Mouse (Mus musculus) activated CD4-positive, CD25-positive, alpha-beta regulatory T cell, adult 4 months (primary cell): ENCODE results near the gene Cnksr3. TPM values are rescaled to one million over a fixed set of nuclear protein-coding genes. Genes with fewer than 3 reads are reported as not detected.

ENCODE experiments used
- ATAC-seq: one replicate; pipeline ENCODE4 v1.8.0; 2017
- polyA plus RNA-seq, 2 experiments: library from polyadenylated mRNA; unstranded; fragments of 100-300 nt; shearing (Covaris generic); gene quantifications; one replicate each; pipeline ENCODE4 v1.2.1; 2017

The Cnksr3 gene
- polyA plus RNA-seq, 2 experiments from 2014 or later, result 3.2 to 3.6 TPM

GRCm38 (mm10) chr10:7145614-7146013 lies 66.4 kb downstream of the Cnksr3 start:
- no peak for ATAC-seq

GRCm38 (mm10) chr10:7144081-7144783 lies 67.8 kb downstream of the Cnksr3 start:
- ATAC-seq, result no peak

- no peak for ATAC-seq
Measured at GRCm38 (mm10) chr10:7142287-7142686, 69.8 kb downstream of the Cnksr3 start.

DNA sequence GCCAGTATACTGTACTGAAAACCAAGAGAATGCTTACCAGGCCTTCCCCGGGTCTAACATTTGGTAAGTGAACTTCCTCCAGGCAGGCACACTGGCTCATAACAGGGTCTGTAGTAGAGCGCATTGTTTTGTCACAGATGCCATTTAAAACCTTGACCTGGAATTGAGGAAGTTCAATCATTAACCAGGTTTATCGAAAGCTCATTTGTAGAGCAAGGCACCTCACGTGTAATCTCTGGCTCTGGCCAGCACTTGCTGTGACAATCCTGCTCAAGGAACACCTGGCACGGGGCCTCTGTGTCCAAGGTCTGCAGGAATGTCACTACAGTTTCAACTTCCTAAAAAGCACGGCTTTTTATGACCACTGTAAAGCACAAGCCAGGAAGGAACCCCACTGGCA lies 71.8 kb downstream of the Cnksr3 start:
- ATAC-seq, result no peak

DNA sequence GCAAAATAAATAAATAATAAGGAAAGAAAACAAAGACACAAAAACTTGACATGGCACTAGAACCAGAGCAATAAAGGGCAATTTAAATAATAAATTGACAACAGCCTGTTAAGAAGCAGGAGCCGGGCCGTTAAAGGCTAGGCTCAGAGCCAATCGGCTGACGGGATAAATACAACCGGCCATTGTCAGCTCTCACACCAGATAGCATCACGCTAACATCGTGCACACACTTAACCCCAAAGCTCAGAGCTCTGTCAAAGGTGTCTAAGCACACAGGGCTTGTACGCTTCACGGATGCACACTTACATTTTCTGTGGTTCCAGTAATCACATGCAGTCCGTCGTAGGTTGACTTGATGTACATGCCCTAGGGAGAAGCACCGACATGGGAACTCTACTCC lies 74.0 kb downstream of the Cnksr3 start:
- ATAC-seq, result no peak

- no peak for ATAC-seq
Measured at GRCm38 (mm10) chr10:7135751-7136150, 76.3 kb downstream of the Cnksr3 start.

- ATAC-seq, result no peak
Measured at GRCm38 (mm10) chr10:7133005-7133404, 79.0 kb downstream of the Cnksr3 start.

- ATAC-seq, result no peak
Measured at GRCm38 (mm10) chr10:7131441-7131840, 80.6 kb downstream of the Cnksr3 start.

GRCm38 (mm10) chr10:7127828-7128227 lies 84.2 kb downstream of the Cnksr3 start:
- no peak for ATAC-seq

GRCm38 (mm10) chr10:7126882-7127281 lies 85.2 kb downstream of the Cnksr3 start:
- ATAC-seq, result no peak

DNA sequence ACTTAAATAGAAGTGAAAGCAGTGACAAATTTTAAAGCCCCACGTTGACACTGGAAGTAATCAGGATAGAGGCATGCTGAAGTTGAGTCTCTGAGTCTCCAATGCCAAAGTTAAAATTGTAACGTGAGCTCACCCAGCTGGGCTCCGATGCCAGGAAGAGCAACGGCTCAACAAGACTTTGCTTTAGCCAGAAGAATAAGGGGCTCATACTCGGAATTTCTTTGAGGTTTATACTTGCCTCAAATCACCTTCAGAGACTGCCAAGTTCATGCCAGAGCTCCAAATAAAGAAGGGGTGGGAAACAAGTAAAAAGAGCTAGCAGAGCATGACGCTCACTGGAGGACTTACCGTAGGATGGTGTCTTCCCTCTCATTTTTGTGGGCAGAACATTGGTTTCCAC lies 85.8 kb downstream of the Cnksr3 start:
- ATAC-seq, result no peak

GRCm38 (mm10) chr10:7124993-7125392 lies 87.0 kb downstream of the Cnksr3 start:
- no peak for ATAC-seq

GRCm38 (mm10) chr10:7122294-7122693 lies 89.7 kb downstream of the Cnksr3 start:
- ATAC-seq, result no peak

- ATAC-seq, result no peak
Measured at GRCm38 (mm10) chr10:7120206-7120605, 91.8 kb downstream of the Cnksr3 start.

- ATAC-seq, result peak; percentile 60
Measured at GRCm38 (mm10) chr10:7118258-7119077, 93.6 kb downstream of the Cnksr3 start.

GRCm38 (mm10) chr10:7117785-7118184 lies 94.3 kb downstream of the Cnksr3 start:
- ATAC-seq, result no peak

DNA sequence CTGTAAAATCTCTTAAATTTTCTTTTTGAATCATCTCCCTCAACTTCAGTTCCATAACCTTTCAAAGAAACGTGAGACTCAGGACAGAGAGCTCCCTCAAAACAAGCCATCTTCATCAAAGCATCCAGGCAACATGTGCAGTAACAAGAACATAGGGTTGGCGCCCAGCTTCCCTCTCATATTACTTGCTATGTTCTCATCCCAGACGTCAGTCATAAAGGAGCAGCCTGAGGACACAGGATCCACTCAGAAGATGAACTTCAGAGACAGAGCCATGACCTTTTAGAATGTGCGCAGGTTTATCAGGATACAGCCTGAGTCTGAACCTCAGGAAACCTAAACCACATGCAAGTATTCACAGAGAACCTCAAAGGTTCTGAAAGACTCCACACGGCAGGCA lies 97.2 kb downstream of the Cnksr3 start:
- ATAC-seq, result no peak

DNA sequence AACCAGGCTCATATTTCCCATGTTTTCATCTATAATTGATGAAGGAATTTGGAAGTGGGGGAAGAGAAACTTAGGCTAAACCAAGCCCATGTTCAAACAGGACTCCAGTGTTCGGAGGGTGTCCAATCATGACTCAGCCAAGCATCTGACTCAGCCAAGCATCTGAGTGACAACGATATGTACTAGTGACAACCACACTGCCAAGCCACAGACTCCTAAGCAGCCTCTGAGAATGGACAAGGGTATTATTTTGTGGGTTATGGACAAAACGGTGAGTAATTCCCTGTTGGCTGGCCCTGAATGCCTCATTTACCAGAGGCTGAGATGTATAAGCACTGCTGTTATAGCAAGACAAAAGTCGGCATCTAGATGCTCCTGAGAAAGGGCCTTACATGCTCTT lies 98.3 kb downstream of the Cnksr3 start:
- ATAC-seq, result no peak

DNA sequence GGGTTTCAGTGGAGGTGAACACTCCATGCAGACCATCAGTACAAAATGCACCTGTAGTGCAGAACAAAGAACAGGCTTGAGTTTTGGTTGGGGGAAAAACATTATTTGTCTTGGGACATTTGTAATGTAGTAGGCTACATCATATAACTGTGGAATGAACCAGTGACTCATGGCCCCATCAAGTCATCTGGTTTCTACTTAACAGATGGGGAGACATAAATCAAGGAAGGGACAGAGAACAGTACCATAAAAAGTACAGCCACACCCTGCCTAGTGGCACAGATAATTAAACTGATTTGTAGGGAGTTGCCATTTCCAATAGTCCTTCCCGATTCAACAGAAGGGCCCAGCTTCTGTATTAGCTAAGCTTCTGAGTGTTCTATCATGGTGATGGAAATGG lies 98.9 kb downstream of the Cnksr3 start:
- no peak for ATAC-seq

- peak; percentile 76 for ATAC-seq
Measured at GRCm38 (mm10) chr10:7111462-7112000, 100.5 kb downstream of the Cnksr3 start.

DNA sequence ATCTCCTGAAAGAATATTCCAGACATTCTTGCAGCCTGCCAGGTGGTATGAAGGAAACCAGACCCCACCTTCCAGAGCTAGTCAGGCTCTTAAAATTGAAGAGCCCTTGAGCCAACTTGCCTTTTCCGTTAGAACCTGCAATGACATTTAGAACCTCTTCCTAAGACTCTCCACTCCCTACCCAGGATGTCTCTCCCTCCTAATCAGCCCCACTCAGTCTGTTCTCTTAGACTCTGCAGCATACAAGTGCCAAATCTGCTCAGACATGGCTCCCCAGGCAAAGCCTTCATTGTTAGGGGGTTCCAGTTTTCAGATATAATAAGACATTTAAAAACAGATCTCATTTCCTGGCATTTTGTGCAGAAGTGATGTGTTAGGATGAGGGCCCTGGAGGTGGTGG lies 108.2 kb downstream of the Cnksr3 start:
- no peak for ATAC-seq

DNA sequence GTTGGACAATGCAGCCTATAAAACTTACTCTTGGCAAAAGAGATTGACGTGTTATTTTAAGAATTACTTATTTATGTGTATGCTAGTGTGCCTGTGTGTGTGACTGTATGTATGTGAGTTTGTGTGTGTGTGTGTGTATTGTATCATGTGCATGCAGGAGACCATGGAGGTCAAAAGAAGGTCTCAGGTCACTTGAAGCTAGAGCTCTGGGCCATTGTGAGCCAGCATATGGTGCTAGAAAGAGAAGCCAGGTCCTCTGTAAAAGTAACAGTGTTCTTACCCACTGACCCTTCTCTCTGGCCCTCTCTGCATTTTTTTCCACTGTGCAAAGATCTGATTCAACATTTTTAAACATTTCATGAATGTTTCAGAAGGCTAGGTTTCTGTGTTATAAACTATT lies 134.1 kb downstream of the Cnksr3 start:
- ATAC-seq, result no peak

DNA sequence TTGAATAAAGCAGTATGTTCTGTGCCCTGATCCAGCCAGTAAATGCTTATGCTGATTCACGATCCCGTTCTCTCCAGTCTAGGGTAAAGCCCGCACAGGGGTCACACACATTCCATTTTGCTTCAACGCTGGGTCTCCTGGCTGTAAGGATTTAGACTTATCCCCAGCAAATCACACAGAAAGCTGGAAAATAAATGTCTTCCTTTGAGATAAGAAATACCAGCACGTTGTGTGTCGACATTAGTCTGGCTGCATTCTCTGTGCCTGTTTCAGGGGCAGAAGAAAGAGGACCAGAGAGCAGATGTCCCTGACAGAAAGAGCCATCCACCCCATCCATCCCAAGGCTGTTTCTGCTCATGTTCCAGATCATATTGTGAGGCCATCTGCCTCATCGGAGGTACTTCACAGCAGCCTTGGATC lies 134.6 kb downstream of the Cnksr3 start:
- no peak for ATAC-seq

DNA sequence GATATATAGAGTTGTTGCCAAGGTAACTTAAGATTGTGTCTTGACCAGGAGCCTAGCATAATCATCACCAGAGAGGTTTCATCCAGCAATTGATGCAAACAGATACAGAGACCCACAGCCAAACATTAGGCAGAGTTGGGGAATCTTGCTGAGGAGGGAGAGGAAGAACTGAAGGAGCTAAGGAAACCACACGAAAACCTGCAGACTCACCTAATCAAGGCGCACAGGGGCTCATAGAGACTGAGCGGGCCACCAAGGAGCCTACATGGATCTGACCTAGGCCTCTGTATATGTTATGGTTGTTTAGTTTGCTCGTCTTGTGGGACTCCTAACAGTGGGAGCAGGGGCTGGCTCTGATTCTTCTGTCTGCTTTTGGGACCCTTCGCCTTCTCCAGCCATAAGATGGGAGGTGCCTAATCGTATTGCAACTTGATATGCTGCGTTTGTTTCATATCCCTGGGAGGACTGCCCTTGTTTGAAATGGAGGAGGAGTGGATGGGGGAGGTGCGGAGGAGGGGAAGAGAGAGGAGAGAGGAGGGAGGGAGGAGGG lies 135.3 kb downstream of the Cnksr3 start:
- no peak for ATAC-seq
